Mouse (Mus musculus) liver (tissue): ENCODE results near the gene Jak1.

Experiments used
- DNase-seq: peaks from one replicate; pipeline ENCODE4 v3.0.0-alpha.2; 2020; ENCODE audit warnings: mixed read lengths

The Jak1 gene

DNA sequence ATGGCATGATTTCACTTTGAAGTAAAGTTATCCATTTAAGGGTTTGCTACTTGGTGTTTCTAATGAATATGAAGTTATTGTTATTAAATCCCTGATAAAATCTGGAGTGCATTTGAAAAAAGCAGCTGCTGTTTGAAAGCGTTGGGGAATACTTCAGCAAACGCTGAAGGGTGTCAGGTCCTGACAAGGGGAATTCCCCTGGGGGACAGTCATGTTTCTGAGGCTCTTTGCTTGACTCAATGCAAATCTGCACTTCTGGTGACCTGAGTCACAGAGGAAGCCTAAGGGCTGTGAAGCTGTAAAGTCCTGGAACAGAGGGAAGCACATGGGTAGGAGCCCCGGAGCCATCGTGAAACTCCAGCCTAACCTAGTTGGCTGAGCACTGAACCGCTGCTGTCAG lies 123.3 kb downstream of the Jak1 start:
- no peak for DNase-seq

DNA sequence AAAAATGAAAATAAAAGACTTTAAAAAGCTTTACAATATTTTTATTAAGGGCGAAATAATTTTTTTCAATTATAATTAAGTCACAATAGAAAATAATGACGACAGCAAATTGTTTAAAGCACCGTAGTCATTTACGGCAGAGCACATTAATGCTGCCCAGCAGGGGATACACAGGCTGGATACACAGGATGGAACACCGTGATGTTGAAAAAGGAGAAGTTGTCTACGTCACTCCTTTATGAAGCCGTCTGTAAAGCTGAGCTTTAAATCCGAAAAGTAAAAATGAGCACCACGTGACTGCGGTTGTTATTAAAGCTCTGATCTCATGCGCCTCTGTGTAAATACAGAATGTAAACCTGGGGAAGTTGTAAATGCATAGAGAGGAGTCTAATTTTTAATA lies 127.1 kb downstream of the Jak1 start:
- DNase-seq = no peak

DNA sequence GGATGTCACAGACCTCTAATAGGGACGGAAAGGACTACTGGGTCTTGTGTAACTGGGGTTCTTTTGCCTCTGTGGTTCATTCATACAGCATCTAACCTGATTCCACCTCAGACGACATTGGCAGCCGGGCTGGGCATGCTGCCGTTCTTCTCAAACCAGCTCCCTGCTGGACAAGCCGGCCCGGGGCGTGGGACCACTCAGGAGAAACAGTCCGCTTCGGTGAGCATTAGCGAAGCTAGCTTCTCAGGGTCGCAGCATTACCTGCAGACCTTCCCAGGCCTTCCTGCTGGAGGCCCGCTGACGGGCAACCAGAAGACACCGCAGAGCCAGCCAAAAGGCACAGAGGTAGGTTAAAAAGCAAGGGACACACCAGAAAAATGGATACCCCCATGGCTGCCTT lies 129.2 kb downstream of the Jak1 start:
- DNase-seq = no peak

- no peak for DNase-seq
These were observed 130.1 kb downstream of the Jak1 start for GRCm38 (mm10) chr4:101135013-101135412.

GRCm38 (mm10) chr4:101121002-101121401 lies 144.1 kb downstream of the Jak1 start:
- no peak for DNase-seq

DNA sequence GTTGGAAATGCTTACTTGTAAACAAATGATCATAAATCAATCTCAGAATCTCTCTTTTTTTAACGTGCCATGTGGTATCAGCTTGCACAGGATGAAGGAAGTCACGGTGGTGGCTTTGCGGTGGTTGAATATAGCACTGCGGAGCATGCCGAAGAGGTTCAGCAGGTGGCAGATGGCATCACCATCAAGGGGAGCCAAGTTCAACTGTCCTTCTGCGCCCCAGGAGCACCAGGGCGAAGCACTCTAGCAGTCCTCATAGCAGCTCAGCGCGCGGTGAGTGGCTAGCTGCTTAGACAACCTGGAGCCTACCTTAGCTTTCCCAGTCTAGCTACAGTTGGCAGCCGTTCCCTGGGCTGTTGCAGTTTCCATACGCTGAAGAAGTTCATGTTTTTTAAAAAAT lies 158.0 kb downstream of the Jak1 start:
- no peak for DNase-seq
